8 mouse cellular contexts compared by ENCODE assay signal in the genomic region with DNA sequence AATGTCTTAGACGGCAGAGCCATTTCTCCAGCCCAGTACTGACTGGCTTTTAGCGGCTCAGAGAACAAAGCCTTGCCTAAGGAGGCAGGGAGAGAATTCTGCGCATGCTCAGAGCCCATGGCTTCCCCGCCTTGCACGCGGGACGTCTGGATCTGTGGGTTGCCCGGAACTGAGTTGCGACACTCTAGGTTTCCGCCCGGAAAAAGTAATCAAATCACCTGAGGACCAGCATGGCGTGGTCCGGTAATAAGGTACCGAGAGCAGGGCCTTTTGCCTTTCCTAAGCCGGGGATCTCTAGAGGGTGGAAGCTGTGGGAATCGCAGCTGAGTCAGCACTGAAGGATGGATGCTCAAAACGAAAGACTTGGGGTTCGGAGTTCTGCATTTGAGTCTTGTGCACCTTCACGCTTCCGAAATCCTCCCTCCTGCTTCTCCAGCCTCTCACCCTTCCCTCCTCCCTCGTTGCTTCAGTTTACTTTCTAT. TPM values are rescaled to one million over a fixed set of nuclear protein-coding genes. Genes with fewer than 3 reads are reported as not detected.
A peak's percentile ranks its signal among the peaks of the same experiment; 100 is the strongest.
DNase-seq lines count a peak whose midpoint lies in the region; ATAC-seq and TF ChIP-seq lines count a peak whose summit lies in the region.

A gene (plus strand): TSS at position 105 of the 482 bp plus-strand sequence.

- peak; percentile 95 for ATAC-seq in activated CD4-positive, CD25-positive, alpha-beta regulatory T cell, adult 4 months
- ATAC-seq in inflammation-experienced regulatory T-cells, adult 6 months, result peak; percentile 95
- ATAC-seq in megakaryocyte-erythroid progenitor cell, adult 5-6 weeks (replicated peaks; ENCODE audit: low FRiP score, low TSS enrichment, poor library complexity, severe bottlenecking), result peak; percentile 95

- intact Hi-C loops in left cerebral cortex, postnatal 10 days (cut with DNase I), result loop anchor here (5.0 to 10.0 kb wide), 2 partner anchors 230 to 407 kb away; a partner anchor contains a TSS

- H3K4me1 ChIP-seq in cortical plate, adult 2 months (ENCODE audit: control insufficient read depth, insufficient read depth, low read length), result no peaks in the 10 kb centered on the region

- DNase-seq in gastrocnemius, postnatal 10 days, result peak; percentile 84
- peak; percentile 93 to 94 for DNase-seq in left cerebral cortex, postnatal 10 days (ENCODE audit: extremely low spot score in 1 of 2, low spot score in 2 of 2)
- peak; percentile 87 for DNase-seq in right cerebral cortex, postnatal 25 days
- DNase-seq in urinary bladder, postnatal 4 days (ENCODE audit: low spot score in 2 of 2), result peak; percentile 87

- no peak for TF ChIP-seq CTCF in cortical plate, adult 2 months (IDR thresholded peaks at IDR 0.05; ENCODE audit: extremely low read depth, insufficient read depth, low read length)

- no peak within 1 kb of the TSS for H3K27ac ChIP-seq in cortical plate, adult 2 months (ENCODE audit: insufficient read depth, low read length)

- TF ChIP-seq POLR2A in cortical plate, adult 2 months (IDR thresholded peaks at IDR 0.05; ENCODE audit: extremely low read depth, insufficient read depth, low read length), result peak; percentile 82

- peak within 1 kb of the TSS; percentile 57 for H3K4me3 ChIP-seq in cortical plate, adult 2 months (ENCODE audit: insufficient read depth, low read length)

RNA-seq across cellular contexts. Expression of the gene that starts here (rescaled TPM):
- polyA plus RNA-seq in activated CD4-positive, CD25-positive, alpha-beta regulatory T cell, adult 4 months (2017; shearing (Covaris generic)), result 10 to 100 TPM; 28.3 to 31.8 TPM
- polyA plus RNA-seq in cortical plate, adult 2 months (2012; rRNA removed), result 12.4 and 13.0 TPM in 2 replicates
- 10 to 100 TPM; 23.9 to 24.9 TPM for total RNA-seq in gastrocnemius, postnatal 10 days (2021)
- polyA plus RNA-seq in inflammation-experienced regulatory T-cells, adult 6 months (2017; shearing (Covaris generic)), result 10 to 100 TPM; 23.7 to 29.9 (median 26.1) TPM
- total RNA-seq in left cerebral cortex, postnatal 10 days (2021), result 10 to 100 TPM in 1 of 2 experiments, 1 to 10 TPM in 1; 9.8 to 10.5 TPM
- 39.9 and 42.5 TPM in 2 replicates for total RNA-seq in megakaryocyte-erythroid progenitor cell, adult 5-6 weeks (2014; fragmentation: Nextera tagmentation)
- 72.9 and 78.9 TPM in 2 replicates for total RNA-seq in megakaryocyte-erythroid progenitor cell, adult 5-6 weeks (2017)
